Mouse (Mus musculus): ENCODE measurements around the gene Cinp.

DNA sequence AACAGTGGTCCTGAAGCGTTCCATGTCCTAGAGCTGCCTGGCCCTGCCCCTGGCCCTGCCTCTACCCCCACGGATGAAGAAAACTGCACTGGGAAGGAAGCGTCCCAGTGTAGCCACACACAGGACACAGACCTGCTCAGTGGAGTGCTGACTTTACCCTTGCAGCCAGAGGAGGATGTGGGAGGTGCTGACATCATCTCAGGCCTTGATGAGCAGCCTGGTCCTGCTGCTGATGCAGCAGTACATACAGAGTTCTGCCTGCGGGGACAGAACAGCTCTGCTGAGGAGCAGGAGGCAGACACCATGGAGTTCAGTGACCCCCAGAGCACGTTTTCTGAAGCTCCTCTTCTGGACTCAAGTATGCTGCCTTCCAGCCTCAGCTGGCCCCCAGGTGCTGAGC is 43.9 kb upstream of the Cinp start:
- no peak for TF ChIP-seq CTCF (IDR thresholded peaks at IDR 0.05; ENCODE audit: control insufficient read depth, insufficient read depth, insufficient read length)
- TF ChIP-seq MYOG (IDR thresholded peaks at IDR 0.05; ENCODE audit: control insufficient read depth, extremely low read depth, insufficient read length), result no peak
- TF ChIP-seq USF1 (IDR thresholded peaks at IDR 0.05; ENCODE audit: low read depth), result no peak
- TF ChIP-seq MAX (IDR thresholded peaks at IDR 0.05), result no peak
- no peak for TF ChIP-seq MYOD1 (IDR thresholded peaks at IDR 0.05; ENCODE audit: control insufficient read depth, insufficient read length, low read depth)
- no peak for TF ChIP-seq CEBPB (IDR thresholded peaks at IDR 0.05; ENCODE audit: low read depth)
- TF ChIP-seq FOSL1 (IDR thresholded peaks at IDR 0.05; ENCODE audit: insufficient read depth, low read length, poor library complexity, severe bottlenecking), result no peak
